Mouse (Mus musculus) forebrain, embryonic 14.5 days (tissue): ENCODE measurements around the gene Sema4b. TPM values are rescaled to one million over a fixed set of nuclear protein-coding genes. Genes with fewer than 3 reads are reported as not detected.

ENCODE experiments used
- ATAC-seq: fragments of 200-750 bp; cut with Nextera tagmentation; 2 replicates; pipeline ENCODE4 v1.8.0; 2017; ENCODE audit warnings: mild to moderate bottlenecking, moderate library complexity
- DNase-seq: peaks from one replicate; pipeline ENCODE4 v3.0.0-alpha.2; 2015; ENCODE audit warnings: low spot score
- H3K27ac ChIP-seq: fragments of 300-500 bp; sonication (generic); 2 replicates; pipeline ENCODE4 v1.5.1; 2014; ENCODE audit warnings: low read depth, mild to moderate bottlenecking, control low read depth, low read length, moderate library complexity
- H3K27me3 ChIP-seq: fragments of 300-500 bp; sonication (generic); replicated peaks from 2 replicates; pipeline ENCODE4 v1.6.1; 2014; ENCODE audit warnings: low read length, control low read depth, mixed read lengths; ENCODE audit not compliant: control insufficient read depth, insufficient read depth
- H3K36me3 ChIP-seq: fragments of 300-500 bp; sonication (generic); 2 replicates; pipeline ENCODE4 v1.6.1; 2014; ENCODE audit warnings: low read length, control low read depth; ENCODE audit not compliant: control insufficient read depth, insufficient read depth
- H3K4me1 ChIP-seq: fragments of 300-500 bp; sonication (generic); 2 replicates; pipeline ENCODE4 v1.6.1; 2014; ENCODE audit warnings: antibody characterized with exemption, low read length, control low read depth; ENCODE audit not compliant: control insufficient read depth, insufficient read depth
- H3K4me2 ChIP-seq: fragments of 300-500 bp; sonication (generic); 2 replicates; pipeline ENCODE4 v1.6.1; 2014; ENCODE audit warnings: mild to moderate bottlenecking, control low read depth, low read length
- H3K4me3 ChIP-seq: fragments of 300-500 bp; sonication (generic); 2 replicates; pipeline ENCODE4 v1.5.1; 2014; ENCODE audit warnings: low read depth, low read length, control low read depth
- H3K9ac ChIP-seq: fragments of 300-500 bp; sonication (generic); 2 replicates; pipeline ENCODE4 v1.6.1; 2014; ENCODE audit warnings: mild to moderate bottlenecking, low read length, control low read depth, moderate library complexity
- H3K9me3 ChIP-seq: fragments of 300-500 bp; sonication (generic); replicated peaks from 2 replicates; pipeline ENCODE4 v1.6.1; 2016; ENCODE audit warnings: low read length, control low read depth, mixed read lengths; ENCODE audit not compliant: control insufficient read depth
- WGBS: fragments of 180-500 bp; shearing (Covaris S2); extraction: QIAGEN DNeasy Blood & Tissue Kit; methylation state at CpG from one replicate; pipeline ENCODE4 v1.1.7; 2014; 5-methylcytosine and 5-hydroxymethylcytosine counted together
- polyA plus RNA-seq: library from polyadenylated mRNA; unstranded; fragments of >200 nt; fragmentation: Nextera tagmentation; extraction: Ambion mirVana; gene quantifications from 2 replicates; pipeline ENCODE4 v1.2.1, GENCODE M21; 2014

The Sema4b gene
- polyA plus RNA-seq, 1 experiment from 2014 or later = 11.6 TPM

- 73% methylated on average over 2 of the region's 2 CpGs for WGBS
- Histone ChIP-seq H3K27me3 (peaks cover 6% of the 10 kb centered on the region; the same call in 1 of the 2 replicates), H3K4me2 (no peak overlapping the region), H3K9ac (no peak overlapping the region), H3K27ac (no peak overlapping the region), H3K9me3 (no peaks in the 10 kb centered on the region), H3K36me3 (no peaks in the 10 kb centered on the region), H3K4me1 (peaks cover 3% of the 10 kb centered on the region; the same call in 1 of the 2 replicates), H3K4me3 (no peak overlapping the region)
- ATAC-seq (no peak), DNase-seq (no peak)
These were observed 69.3 kb downstream of the Sema4b start for GRCm38 (mm10) chr7:80255981-80256380.

- ATAC-seq (no peak), DNase-seq (no peak)
- Histone ChIP-seq H3K9me3 (no peaks in the 10 kb centered on the region), H3K27me3 (peaks cover 6% of the 10 kb centered on the region; the same call in 1 of the 2 replicates), H3K4me1 (peaks cover 12% of the 10 kb centered on the region), H3K4me2 (no peak overlapping the region), H3K4me3 (no peak overlapping the region), H3K36me3 (no peaks in the 10 kb centered on the region), H3K27ac (no peak overlapping the region), H3K9ac (no peak overlapping the region)
- 65% methylated on average over 2 of the region's 2 CpGs for WGBS
These were observed 71.1 kb downstream of the Sema4b start for GRCm38 (mm10) chr7:80257706-80258105.

GRCm38 (mm10) chr7:80260625-80261371, 74.2 kb downstream of the Sema4b start, which contains the start of gene Ngrn:
TSS of gene Ngrn (plus strand) at chr7:80261215.
- peak within 1 kb of the TSS; percentile 58; the same call in 1 of the 2 replicates for H3K27ac ChIP-seq
- H3K4me2 ChIP-seq = peak within 1 kb of the TSS; percentile 92
- H3K9me3 ChIP-seq = no peaks in the 10 kb centered on the region
- peaks cover 12% of the 10 kb centered on the region for H3K4me1 ChIP-seq
- peak; percentile 89 for ATAC-seq
- H3K9ac ChIP-seq = peak within 1 kb of the TSS; percentile 87
- peak within 1 kb of the TSS; percentile 90 for H3K4me3 ChIP-seq
- peak; percentile 95 for DNase-seq
- WGBS = 27% methylated on average over 40 of the region's 40 CpGs
- peaks cover 6% of the 10 kb centered on the region; the same call in 1 of the 2 replicates for H3K27me3 ChIP-seq
- H3K36me3 ChIP-seq = peaks cover 21% of the 10 kb centered on the region

- ATAC-seq (peak; percentile 69), DNase-seq (peak; percentile 39)
- peak overlapping the region; percentile 90 for H3K4me3 ChIP-seq
- peaks cover 28% of the 10 kb centered on the region for H3K36me3 ChIP-seq
- 2% methylated on average over 32 of the region's 32 CpGs for WGBS
- H3K9me3 ChIP-seq = no peaks in the 10 kb centered on the region
- peak overlapping the region; percentile 58; the same call in 1 of the 2 replicates for H3K27ac ChIP-seq
- H3K9ac ChIP-seq = peak overlapping the region; percentile 87
- H3K4me1 ChIP-seq = peaks cover 12% of the 10 kb centered on the region
- peaks cover 6% of the 10 kb centered on the region; the same call in 1 of the 2 replicates for H3K27me3 ChIP-seq
- H3K4me2 ChIP-seq = peak overlapping the region; percentile 92
These were observed 74.8 kb downstream of the Sema4b start for GRCm38 (mm10) chr7:80261372-80261990.

- Histone ChIP-seq H3K9ac (no peak overlapping the region), H3K9me3 (no peaks in the 10 kb centered on the region), H3K27ac (no peak overlapping the region), H3K4me2 (no peak overlapping the region), H3K36me3 (peaks cover 34% of the 10 kb centered on the region), H3K27me3 (no peaks in the 10 kb centered on the region), H3K4me1 (peaks cover 18% of the 10 kb centered on the region), H3K4me3 (no peak overlapping the region)
- 92% methylated on average over 12 of the region's 12 CpGs for WGBS
- DNase-seq (no peak), ATAC-seq (no peak)
These were observed 78.0 kb downstream of the Sema4b start for GRCm38 (mm10) chr7:80264606-80265005.

GRCm38 (mm10) chr7:80267764-80268163, 81.1 kb downstream of the Sema4b start:
- peaks cover 18% of the 10 kb centered on the region for H3K4me1 ChIP-seq
- no peaks in the 10 kb centered on the region for H3K9me3 ChIP-seq
- H3K27me3 ChIP-seq = no peaks in the 10 kb centered on the region
- H3K36me3 ChIP-seq = peaks cover 37% of the 10 kb centered on the region
- H3K27ac ChIP-seq = no peak overlapping the region
- H3K9ac ChIP-seq = no peak overlapping the region
- DNase-seq (no peak), ATAC-seq (no peak)
- 52% methylated on average over 1 of the region's 1 CpGs for WGBS
- no peak overlapping the region for H3K4me2 ChIP-seq
- no peak overlapping the region for H3K4me3 ChIP-seq

GRCm38 (mm10) chr7:80268897-80269750, 82.5 kb downstream of the Sema4b start, which contains the start of gene Vps33b:
TSS of gene Vps33b (plus strand) at chr7:80269649.
- peak within 1 kb of the TSS; percentile 91 for H3K4me2 ChIP-seq
- H3K4me1 ChIP-seq = peaks cover 18% of the 10 kb centered on the region
- H3K27ac ChIP-seq = peak within 1 kb of the TSS; percentile 45; the same call in 1 of the 2 replicates
- peak within 1 kb of the TSS; percentile 76 for H3K9ac ChIP-seq
- H3K27me3 ChIP-seq = no peaks in the 10 kb centered on the region
- peaks cover 2% of the 10 kb centered on the region; the same call in 1 of the 2 replicates for H3K9me3 ChIP-seq
- peaks cover 45% of the 10 kb centered on the region for H3K36me3 ChIP-seq
- 4% methylated on average over 21 of the region's 21 CpGs for WGBS
- peak within 1 kb of the TSS; percentile 80 for H3K4me3 ChIP-seq
- DNase-seq (peak; percentile 97), ATAC-seq (peak; percentile 97)

GRCm38 (mm10) chr7:80269751-80270255, 83.2 kb downstream of the Sema4b start:
- peaks cover 45% of the 10 kb centered on the region for H3K36me3 ChIP-seq
- peak overlapping the region; percentile 76 for H3K9ac ChIP-seq
- peak overlapping the region; percentile 91 for H3K4me2 ChIP-seq
- H3K4me1 ChIP-seq = peaks cover 18% of the 10 kb centered on the region
- DNase-seq (peak; percentile 30), ATAC-seq (peak; percentile 53)
- H3K4me3 ChIP-seq = peak overlapping the region; percentile 80
- 2% methylated on average over 23 of the region's 23 CpGs for WGBS
- 0 out of 2 replicates have a peak overlapping the region, but pooled peaks have one; percentile 45 for H3K27ac ChIP-seq
- peaks cover 9% of the 10 kb centered on the region for H3K9me3 ChIP-seq
- no peaks in the 10 kb centered on the region for H3K27me3 ChIP-seq
